Mouse (Mus musculus): ENCODE measurements around the gene Atxn7.

DNA sequence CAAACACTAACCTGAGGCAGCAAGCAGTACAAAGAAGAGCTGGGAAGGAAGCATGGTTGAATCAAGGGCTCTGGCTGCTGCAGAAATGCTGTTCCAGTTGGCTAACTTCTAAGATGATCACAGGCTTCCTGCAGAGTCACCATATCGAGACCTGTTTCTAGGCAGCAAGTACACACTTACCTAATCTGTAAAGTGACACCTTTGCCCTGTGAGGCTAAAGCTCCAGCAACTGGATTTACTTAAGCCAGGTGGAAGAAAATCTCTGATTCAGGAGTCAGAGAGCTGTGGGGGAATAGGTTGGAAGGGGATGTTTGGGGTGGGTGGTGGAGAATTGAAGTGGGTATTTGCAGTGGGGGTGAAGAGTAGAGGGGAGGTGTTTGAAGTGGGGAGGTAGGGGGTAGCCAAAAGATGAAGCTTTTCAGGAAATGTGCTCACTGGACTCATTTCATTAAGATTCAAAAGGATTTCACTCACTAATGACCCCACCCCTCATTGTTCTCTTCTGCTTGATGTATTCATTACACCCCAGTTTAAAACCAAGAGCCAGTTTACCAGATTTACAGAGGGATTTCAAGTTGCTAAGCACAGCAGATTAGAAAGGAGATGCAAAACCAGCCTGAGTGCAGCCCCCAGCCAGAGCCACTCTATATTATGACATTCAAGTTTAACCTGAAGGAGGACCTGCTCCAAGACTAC is 46.7 kb upstream of the Atxn7 start, which contains the start of gene Gm281:
- TF ChIP-seq CTCF (IDR thresholded peaks at IDR 0.05; ENCODE audit: control insufficient read depth, insufficient read depth, low read length): no peak
- TF ChIP-seq POLR2A (IDR thresholded peaks at IDR 0.05; ENCODE audit: borderline replicate concordance, control insufficient read depth, low read depth, low read length): no peak

Measured in bone marrow, adult 2 months (tissue).